Mouse (Mus musculus) thymus, postnatal 36 days (tissue): ENCODE measurements around the gene Psmc3ip.
A peak's percentile ranks its signal among the peaks of the same experiment; 100 is the strongest.
"Not testable (repeated sequence)": the region's sequence is repeated elsewhere in the genome, so short reads cannot be mapped to it uniquely, and the experiment has no call there.

Experiments used
- DNase-seq, 2 experiments: peaks; one replicate each; pipeline ENCODE4 v3.0.0; 2022; ENCODE audit warnings: mixed read lengths in 2 of 2

The Psmc3ip gene

GRCm38 (mm10) chr11:101095314-101096024 lies at the start of gene Psmc3ip:
Gene Psmc3ip, minus strand, starts transcription at chr11:101095436.
- peak; percentile 91 to 92 for DNase-seq

- peak; percentile 63 to 66 for DNase-seq
These were observed 48.3 kb upstream of the Psmc3ip start for GRCm38 (mm10) chr11:101143338-101144225.

- DNase-seq = no peak
These were observed 47.2 kb upstream of the Psmc3ip start for GRCm38 (mm10) chr11:101142215-101142967.

- DNase-seq = no peak
These were observed 45.9 kb upstream of the Psmc3ip start for GRCm38 (mm10) chr11:101141088-101141487.

GRCm38 (mm10) chr11:101140164-101140819 lies 45.1 kb upstream of the Psmc3ip start:
- no peak for DNase-seq

- no peak for DNase-seq
These were observed 43.4 kb upstream of the Psmc3ip start for GRCm38 (mm10) chr11:101138536-101139181.

- DNase-seq = no peak
These were observed 41.8 kb upstream of the Psmc3ip start for GRCm38 (mm10) chr11:101137000-101137399.

- DNase-seq = no peak
These were observed 39.1 kb upstream of the Psmc3ip start for GRCm38 (mm10) chr11:101134217-101134865.

GRCm38 (mm10) chr11:101133037-101133436 lies 37.8 kb upstream of the Psmc3ip start:
- no peak for DNase-seq

- no peak for DNase-seq
These were observed 36.5 kb upstream of the Psmc3ip start for GRCm38 (mm10) chr11:101131701-101132100.

- DNase-seq = no peak
These were observed 36.0 kb upstream of the Psmc3ip start for GRCm38 (mm10) chr11:101131187-101131586.

- DNase-seq = no peak
These were observed 35.0 kb upstream of the Psmc3ip start for GRCm38 (mm10) chr11:101130056-101130756.

GRCm38 (mm10) chr11:101128996-101129577 lies 33.9 kb upstream of the Psmc3ip start:
- no peak for DNase-seq

GRCm38 (mm10) chr11:101127075-101127474 lies 31.8 kb upstream of the Psmc3ip start:
- no peak for DNase-seq

- DNase-seq = not testable (repeated sequence)
These were observed 29.8 kb upstream of the Psmc3ip start for GRCm38 (mm10) chr11:101125008-101125407.

- DNase-seq = not testable (repeated sequence)
These were observed 29.3 kb upstream of the Psmc3ip start for GRCm38 (mm10) chr11:101124494-101124893.

- DNase-seq = peak; percentile 16 to 37
These were observed 25.4 kb upstream of the Psmc3ip start for GRCm38 (mm10) chr11:101120545-101121188.

GRCm38 (mm10) chr11:101119761-101120544 lies 24.7 kb upstream of the Psmc3ip start, which contains the start of the genes Retreg3 and Tubg1:
Gene Retreg3, minus strand, starts transcription at chr11:101119893.
Gene Tubg1, plus strand, starts transcription at chr11:101119938.
- peak; percentile 99 for DNase-seq
